Mouse (Mus musculus) limb, embryonic 14.5 days (tissue): ENCODE measurements around the gene Nr2e1. TPM values are rescaled to one million over a fixed set of nuclear protein-coding genes. Genes with fewer than 3 reads are reported as not detected.
A peak's percentile ranks its signal among the peaks of the same experiment; 100 is the strongest.

Source experiments
- ATAC-seq: fragments of 200-750 bp; cut with Nextera tagmentation; 2 replicates; pipeline ENCODE4 v1.8.0; 2017; ENCODE audit warnings: low read depth, moderate number of reproducible peaks, moderate TSS enrichment; ENCODE audit not compliant: low FRiP score
- DNase-seq: peaks from one replicate; pipeline ENCODE4 v3.0.0-alpha.2; 2015; ENCODE audit warnings: low spot score
- H3K27ac ChIP-seq: fragments of 300-500 bp; sonication (generic); replicated peaks from 2 replicates; pipeline ENCODE4 v1.5.1; 2014; ENCODE audit warnings: low read depth, mild to moderate bottlenecking, low read length, moderate library complexity, mixed read lengths
- H3K27me3 ChIP-seq: fragments of 300-500 bp; sonication (generic); 2 replicates; pipeline ENCODE4 v1.6.1; 2014; ENCODE audit warnings: low read length, mixed read lengths; ENCODE audit not compliant: control insufficient read depth, insufficient read depth
- H3K36me3 ChIP-seq: fragments of 300-500 bp; sonication (generic); 2 replicates; pipeline ENCODE4 v1.6.1; 2014; ENCODE audit warnings: mild to moderate bottlenecking, low read length, moderate library complexity, mixed read lengths; ENCODE audit not compliant: control insufficient read depth, insufficient read depth
- H3K4me1 ChIP-seq: fragments of 300-500 bp; sonication (generic); 2 replicates; pipeline ENCODE4 v1.6.1; 2014; ENCODE audit warnings: antibody characterized with exemption, low read length, mixed read lengths; ENCODE audit not compliant: control insufficient read depth, insufficient read depth
- H3K4me2 ChIP-seq: fragments of 300-500 bp; sonication (generic); replicated peaks from 2 replicates; pipeline ENCODE4 v1.6.1; 2014; ENCODE audit warnings: low read depth, mild to moderate bottlenecking, low read length, moderate library complexity; ENCODE audit not compliant: severe bottlenecking
- H3K4me3 ChIP-seq: fragments of 300-500 bp; sonication (generic); replicated peaks from 2 replicates; pipeline ENCODE4 v1.5.1; 2014; ENCODE audit warnings: low read length
- H3K9ac ChIP-seq: fragments of 300-500 bp; sonication (generic); 2 replicates; pipeline ENCODE4 v1.6.1; 2014; ENCODE audit warnings: mild to moderate bottlenecking, low read depth, low read length, moderate library complexity; ENCODE audit not compliant: severe bottlenecking
- H3K9me3 ChIP-seq: fragments of 300-500 bp; sonication (generic); 2 replicates; pipeline ENCODE4 v1.6.1; 2016; ENCODE audit warnings: low read length; ENCODE audit not compliant: control insufficient read depth
- POLR2A ChIP-seq: fragments of 200-500 bp; IDR thresholded peaks from 2 replicates; pipeline ENCODE4 v1.8.0; 2012; ENCODE audit warnings: inconsistent platforms, mild to moderate bottlenecking, moderate library complexity, borderline replicate concordance; ENCODE audit not compliant: insufficient read depth, insufficient read length; ENCODE audit errors: extremely low read depth
- WGBS: fragments of 180-500 bp; shearing (Covaris S2); extraction: QIAGEN DNeasy Blood & Tissue Kit; methylation state at CpG from one replicate; pipeline ENCODE4 v1.1.7; 2014; 5-methylcytosine and 5-hydroxymethylcytosine counted together
- polyA plus RNA-seq, 2 experiments: library from polyadenylated mRNA; depleted of rRNA in 1 of 2; stranded (reverse) in 1 of 2; unstranded in 1 of 2; fragments of >200 nt; fragmentation: Nextera tagmentation in 1 of 2; extraction: Ambion mirVana in 1 of 2; gene quantifications; 2 replicates each; pipeline versions ENCODE4 v1.2.1 to v1.2.3; 2012 to 2014

Gene Nr2e1
- polyA plus RNA-seq, 2 experiments = 0.15 TPM; not detected in 1

DNA sequence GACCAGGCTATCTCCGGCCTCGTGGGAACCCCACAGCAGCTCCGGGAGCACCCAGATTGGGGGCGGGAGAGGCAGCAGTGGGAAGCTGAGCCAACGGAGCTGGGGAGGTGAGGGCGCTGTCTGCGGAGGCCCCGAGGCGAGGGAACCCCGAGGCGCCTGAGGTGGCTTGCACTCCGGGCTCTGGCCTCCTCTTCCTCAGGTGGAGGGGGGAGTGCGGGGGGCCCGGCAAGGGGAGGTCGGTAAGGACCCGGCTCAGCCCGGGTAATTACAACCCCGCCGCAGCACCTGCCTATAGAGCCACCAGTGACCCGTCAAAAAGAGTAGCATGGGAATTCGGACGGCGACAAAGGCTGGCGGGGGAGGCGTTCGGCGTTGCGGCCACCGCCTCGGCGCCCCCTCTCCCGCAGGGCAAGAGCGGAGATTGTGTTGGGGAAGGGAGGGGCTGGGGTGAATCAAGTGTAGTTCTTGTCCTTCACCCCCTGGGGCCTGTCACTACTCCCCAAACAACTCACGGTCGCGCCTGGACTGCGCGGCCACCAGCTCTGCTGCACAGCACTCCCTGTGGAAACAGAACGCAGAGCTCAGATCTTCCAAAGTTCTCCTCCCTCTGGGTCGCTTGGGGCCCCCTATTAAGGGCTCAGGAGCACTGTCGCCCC is 3.8 kb downstream of the Nr2e1 start:
- no peak overlapping the region for H3K4me2 ChIP-seq
- H3K4me1 ChIP-seq = peaks cover 5% of the 10 kb centered on the region; the same call in 1 of the 2 replicates
- H3K36me3 ChIP-seq = no peaks in the 10 kb centered on the region
- DNase-seq (no peak), ATAC-seq (no peak)
- no peak overlapping the region for H3K4me3 ChIP-seq
- no peak overlapping the region for H3K9ac ChIP-seq
- no peak overlapping the region for H3K27ac ChIP-seq
- WGBS = 1% methylated on average over 33 of the region's 41 CpGs
- H3K27me3 ChIP-seq = peaks cover 98% of the 10 kb centered on the region
- no peaks in the 10 kb centered on the region for H3K9me3 ChIP-seq
- TF ChIP-seq POLR2A = no peak

DNA sequence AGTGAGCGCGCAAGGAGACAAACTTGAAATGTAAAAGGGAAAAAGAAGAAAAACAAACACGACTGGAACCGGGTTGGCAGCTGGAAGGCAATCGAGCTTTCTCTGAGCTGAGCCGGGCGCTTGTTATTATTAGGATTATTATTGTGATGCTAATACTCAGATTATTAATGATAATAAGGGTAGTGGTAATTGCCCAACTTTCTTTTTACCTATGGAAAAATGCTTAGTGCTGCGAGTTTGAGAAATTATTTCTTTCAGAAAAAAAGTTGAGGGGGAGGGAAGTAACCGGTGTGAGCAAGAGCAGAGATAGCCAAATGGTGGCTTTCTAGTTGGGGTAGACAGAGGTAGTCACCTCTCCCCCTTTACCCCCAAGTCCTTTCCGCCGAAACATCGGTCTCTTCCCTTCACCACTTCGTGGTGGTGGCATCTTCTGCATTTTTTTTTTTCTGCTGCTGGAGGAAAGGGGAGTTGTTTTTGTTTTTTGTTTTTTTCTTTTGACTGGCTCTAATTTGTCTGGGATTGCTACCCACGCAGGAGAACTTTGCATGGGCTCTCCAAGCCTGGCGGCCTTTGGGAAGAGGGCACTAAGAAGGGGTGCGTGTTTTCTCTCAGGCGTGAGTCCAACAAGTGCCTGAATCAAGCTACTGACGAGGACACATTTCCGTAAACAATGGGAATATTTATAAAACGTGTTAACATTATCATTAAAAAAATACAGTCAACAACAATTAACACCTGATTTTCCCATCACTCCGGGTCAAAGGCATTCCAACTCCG is 4.5 kb downstream of the Nr2e1 start:
- TF ChIP-seq POLR2A = no peak
- Histone ChIP-seq H3K4me2 (no peak overlapping the region), H3K9me3 (no peaks in the 10 kb centered on the region), H3K9ac (no peak overlapping the region), H3K4me3 (no peak overlapping the region), H3K36me3 (no peaks in the 10 kb centered on the region), H3K27ac (no peak overlapping the region), H3K27me3 (peaks cover 98% of the 10 kb centered on the region), H3K4me1 (peaks cover 5% of the 10 kb centered on the region; the same call in 1 of the 2 replicates)
- DNase-seq (no peak), ATAC-seq (no peak)
- 1% methylated on average over 22 of the region's 22 CpGs for WGBS

DNA sequence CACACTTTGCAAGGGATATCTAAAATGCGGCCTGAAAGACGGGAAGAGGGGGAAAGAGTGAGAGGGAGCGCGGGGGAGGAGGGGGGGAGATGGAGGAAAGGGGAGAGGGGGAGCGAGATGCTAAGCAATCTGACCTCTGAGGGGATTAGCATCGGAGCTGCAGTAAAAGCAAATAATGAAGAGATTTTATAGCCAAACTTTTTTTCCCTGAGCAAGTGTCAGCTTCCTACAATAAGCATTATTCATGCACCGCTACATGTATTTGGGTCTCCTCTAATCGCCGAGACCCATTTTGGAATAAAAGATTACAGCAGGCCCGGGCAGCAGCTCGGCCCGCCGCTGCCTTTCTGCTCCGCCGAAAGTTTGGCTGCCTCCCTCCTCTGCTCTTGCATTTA is 5.2 kb downstream of the Nr2e1 start:
- Histone ChIP-seq H3K27ac (no peak overlapping the region), H3K9ac (no peak overlapping the region), H3K9me3 (no peaks in the 10 kb centered on the region), H3K4me2 (no peak overlapping the region), H3K27me3 (peaks cover 98% of the 10 kb centered on the region), H3K4me1 (peaks cover 2% of the 10 kb centered on the region; the same call in 1 of the 2 replicates), H3K4me3 (no peak overlapping the region), H3K36me3 (no peaks in the 10 kb centered on the region)
- no peak for TF ChIP-seq POLR2A
- WGBS = 2% methylated on average over 15 of the region's 15 CpGs
- ATAC-seq (no peak), DNase-seq (no peak)

DNA sequence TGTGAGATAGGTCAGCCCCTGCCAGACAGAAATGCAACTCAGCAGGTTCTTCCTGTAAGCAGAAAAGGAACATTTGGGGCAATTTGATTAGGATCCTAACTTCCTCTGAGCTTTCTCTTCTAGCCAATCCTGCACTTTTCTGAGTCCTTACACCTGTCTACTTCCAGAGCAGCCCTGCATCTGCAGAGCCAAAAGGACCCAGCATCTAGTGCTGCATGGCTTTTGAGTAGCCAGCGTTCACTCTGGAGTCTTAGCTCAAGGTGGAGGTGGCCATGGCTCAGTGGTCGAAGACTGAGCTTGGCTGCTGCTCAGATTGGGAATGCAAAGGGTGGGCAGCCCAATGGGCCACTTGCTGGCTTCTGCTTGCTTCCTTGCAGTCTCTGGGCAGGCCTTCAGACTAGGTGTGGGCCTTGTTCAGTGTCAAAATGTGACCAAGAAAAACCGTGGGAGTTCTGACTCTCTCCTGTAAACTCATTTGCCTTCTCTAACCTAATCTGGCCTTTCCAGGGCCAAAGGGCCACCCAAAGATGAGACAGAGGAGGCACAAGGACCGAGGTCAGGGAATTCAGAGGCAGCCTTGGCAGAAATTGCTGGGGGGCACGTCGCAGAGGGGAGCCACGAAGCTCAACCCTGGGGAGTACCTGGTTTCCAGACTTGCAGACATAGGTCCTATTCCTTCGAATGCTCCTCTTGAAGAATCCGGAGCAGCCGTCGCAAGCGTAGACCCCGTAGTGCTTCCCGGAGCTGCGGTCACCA is 5.7 kb downstream of the Nr2e1 start:
- H3K4me1 ChIP-seq = no peaks in the 10 kb centered on the region; the same call in 1 of the 2 replicates
- H3K4me2 ChIP-seq = no peak overlapping the region
- H3K9ac ChIP-seq = no peak overlapping the region
- ATAC-seq (no peak), DNase-seq (no peak)
- no peak overlapping the region for H3K27ac ChIP-seq
- no peaks in the 10 kb centered on the region for H3K9me3 ChIP-seq
- no peak overlapping the region for H3K4me3 ChIP-seq
- 1% methylated on average over 15 of the region's 15 CpGs for WGBS
- no peak for TF ChIP-seq POLR2A
- peaks cover 98% of the 10 kb centered on the region for H3K27me3 ChIP-seq
- H3K36me3 ChIP-seq = no peaks in the 10 kb centered on the region

DNA sequence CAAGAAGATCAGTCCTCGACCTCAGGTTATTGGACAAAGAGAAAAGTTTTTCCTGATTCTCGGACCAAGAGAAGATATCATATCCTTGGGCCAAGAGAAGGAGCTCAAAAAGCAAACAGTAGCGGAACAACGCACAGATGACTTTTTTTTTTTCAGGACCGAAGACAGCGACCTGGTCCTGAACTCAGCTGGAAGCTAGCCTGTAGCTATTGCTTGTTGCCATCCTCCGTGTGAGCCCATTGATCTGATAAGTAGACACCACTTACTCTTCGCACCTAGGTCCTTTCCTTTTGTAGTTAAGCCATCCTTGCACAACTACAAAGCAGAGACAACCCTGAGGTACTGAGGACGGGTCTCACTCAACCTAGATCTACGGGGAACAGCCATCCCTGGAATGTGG is 8.8 kb downstream of the Nr2e1 start:
- TF ChIP-seq POLR2A = no peak
- Histone ChIP-seq H3K36me3 (no peaks in the 10 kb centered on the region), H3K9me3 (no peaks in the 10 kb centered on the region), H3K4me2 (no peak overlapping the region), H3K4me1 (no peaks in the 10 kb centered on the region; the same call in 1 of the 2 replicates), H3K4me3 (no peak overlapping the region), H3K27me3 (peaks cover 97% of the 10 kb centered on the region), H3K9ac (no peak overlapping the region), H3K27ac (no peak overlapping the region)
- DNase-seq = peak; percentile 70
- 2% methylated on average over 10 of the region's 10 CpGs for WGBS
- no peak for ATAC-seq
